Mouse (Mus musculus) limb, embryonic 11.5 days (tissue): ENCODE results near the gene Acp2. TPM values are rescaled to one million over a fixed set of nuclear protein-coding genes. Genes with fewer than 3 reads are reported as not detected.
"Not testable (repeated sequence)": the region's sequence is repeated elsewhere in the genome, so short reads cannot be mapped to it uniquely, and the experiment has no call there.

Experiments used
- ATAC-seq: fragments of 200-750 bp; cut with Nextera tagmentation; 2 replicates; pipeline ENCODE4 v1.8.0; 2017; ENCODE audit warnings: low read depth; ENCODE audit not compliant: insufficient number of reproducible peaks, low FRiP score, low TSS enrichment
- DNase-seq: peaks from one replicate; pipeline ENCODE4 v3.0.0-alpha.2; 2015; ENCODE audit warnings: low spot score
- H3K27ac ChIP-seq: fragments of 300-500 bp; sonication (generic); replicated peaks from 2 replicates; pipeline ENCODE4 v1.5.1; 2014; ENCODE audit warnings: low read depth, mild to moderate bottlenecking, low read length
- H3K27me3 ChIP-seq: fragments of 300-500 bp; sonication (generic); 2 replicates; pipeline ENCODE4 v1.6.1; 2014; ENCODE audit warnings: mild to moderate bottlenecking, low read length, mixed read lengths; ENCODE audit not compliant: control insufficient read depth, insufficient read depth
- H3K36me3 ChIP-seq: fragments of 300-500 bp; sonication (generic); 2 replicates; pipeline ENCODE4 v1.6.1; 2014; ENCODE audit warnings: mild to moderate bottlenecking, low read length, moderate library complexity, mixed read lengths; ENCODE audit not compliant: control insufficient read depth, insufficient read depth
- H3K4me1 ChIP-seq: fragments of 300-500 bp; sonication (generic); 2 replicates; pipeline ENCODE4 v1.6.1; 2014; ENCODE audit warnings: low read length, mixed read lengths; ENCODE audit not compliant: control insufficient read depth, insufficient read depth
- H3K4me2 ChIP-seq: fragments of 300-500 bp; sonication (generic); 2 replicates; pipeline ENCODE4 v1.6.1; 2014; ENCODE audit warnings: low read depth, mild to moderate bottlenecking, moderate library complexity; ENCODE audit not compliant: severe bottlenecking
- H3K4me3 ChIP-seq: fragments of 300-500 bp; sonication (generic); 2 replicates; pipeline ENCODE4 v1.5.1; 2014; ENCODE audit warnings: low read depth, low read length
- H3K9ac ChIP-seq: fragments of 300-500 bp; sonication (generic); 2 replicates; pipeline ENCODE4 v1.6.1; 2014; ENCODE audit warnings: mild to moderate bottlenecking, low read length
- H3K9me3 ChIP-seq: fragments of 300-500 bp; sonication (generic); 2 replicates; pipeline ENCODE4 v1.6.1; 2016; ENCODE audit warnings: low read length; ENCODE audit not compliant: control insufficient read depth
- WGBS: fragments of 180-500 bp; shearing (Covaris S2); extraction: QIAGEN DNeasy Blood & Tissue Kit; methylation state at CpG from one replicate; pipeline ENCODE4 v1.1.7; 2014; 5-methylcytosine and 5-hydroxymethylcytosine counted together
- polyA plus RNA-seq: library from polyadenylated mRNA; unstranded; fragments of >200 nt; fragmentation: Nextera tagmentation; extraction: Ambion mirVana; gene quantifications from 2 replicates; pipeline ENCODE4 v1.2.1, GENCODE M21; 2014

Acp2 gene
- polyA plus RNA-seq, 1 experiment from 2014 or later: 32.0 TPM

DNA sequence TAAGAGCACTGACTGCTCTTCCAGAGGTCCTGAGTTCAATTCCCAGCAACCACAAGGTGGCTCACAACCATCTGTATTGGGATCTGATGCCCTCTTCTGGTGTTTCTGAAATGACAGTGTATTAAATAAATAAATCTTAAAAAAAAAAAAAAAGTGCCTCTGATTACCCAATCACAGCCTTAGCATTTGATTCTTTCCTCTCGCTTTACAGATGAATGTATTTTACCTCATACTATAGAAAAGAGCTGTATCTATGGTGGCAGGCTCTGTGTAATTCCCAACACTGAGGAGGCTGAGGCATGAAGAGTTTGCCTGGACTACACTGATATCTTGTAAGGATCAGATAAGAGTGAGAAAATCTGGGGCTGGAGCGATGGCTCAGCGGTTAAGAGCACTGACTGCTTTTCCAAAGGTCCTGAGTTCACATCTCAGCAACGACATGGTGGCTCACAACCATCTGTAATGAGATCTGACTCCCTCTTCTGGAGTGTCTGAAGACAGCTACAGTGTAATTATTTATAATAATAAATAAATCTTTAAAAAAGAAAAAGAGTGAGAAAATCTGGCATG is 34.9 kb downstream of the Acp2 start:
- ATAC-seq: 0 out of 2 replicates have a peak, but pooled peaks have one; percentile 16
- Histone ChIP-seq H3K27ac (peak overlapping the region; percentile 79), H3K4me2 (peak overlapping the region; percentile 77; the same call in 1 of the 2 replicates), H3K4me3 (peak overlapping the region; percentile 52)
- H3K9me3 ChIP-seq, H3K9ac ChIP-seq, H3K36me3 ChIP-seq, DNase-seq, H3K27me3 ChIP-seq, H3K4me1 ChIP-seq: not testable (repeated sequence)
- WGBS: 36% methylated on average over 4 of the region's 4 CpGs

GRCm38 (mm10) chr2:91242547-91242946 is 39.9 kb downstream of the Acp2 start:
- ATAC-seq (no peak), DNase-seq (no peak)
- Histone ChIP-seq H3K36me3 (no peaks in the 10 kb centered on the region), H3K9me3 (no peaks in the 10 kb centered on the region), H3K4me2 (no peak overlapping the region), H3K9ac (no peak overlapping the region), H3K27ac (no peak overlapping the region), H3K27me3 (no peaks in the 10 kb centered on the region), H3K4me1 (no peaks in the 10 kb centered on the region), H3K4me3 (no peak overlapping the region)
- 75% methylated on average over 5 of the region's 5 CpGs for WGBS

GRCm38 (mm10) chr2:91243416-91243815 is 40.7 kb downstream of the Acp2 start:
- no peak overlapping the region for H3K27ac ChIP-seq
- no peak for DNase-seq

GRCm38 (mm10) chr2:91244557-91245228 is 42.0 kb downstream of the Acp2 start:
- no peak overlapping the region for H3K4me3 ChIP-seq
- no peaks in the 10 kb centered on the region for H3K36me3 ChIP-seq
- no peak overlapping the region for H3K27ac ChIP-seq
- ATAC-seq (no peak), DNase-seq (no peak)
- H3K27me3 ChIP-seq: no peaks in the 10 kb centered on the region
- 74% methylated on average over 5 of the region's 5 CpGs for WGBS
- no peak overlapping the region for H3K4me2 ChIP-seq
- no peaks in the 10 kb centered on the region for H3K4me1 ChIP-seq
- H3K9ac ChIP-seq: no peak overlapping the region
- no peaks in the 10 kb centered on the region for H3K9me3 ChIP-seq

More at GRCm38 (mm10) chr2:91243416-91243815, 40.7 kb downstream of the Acp2 start:
- Histone ChIP-seq H3K4me2 (no peak overlapping the region), H3K9me3 (no peaks in the 10 kb centered on the region), H3K4me3 (no peak overlapping the region), H3K27me3 (no peaks in the 10 kb centered on the region), H3K4me1 (no peaks in the 10 kb centered on the region), H3K36me3 (no peaks in the 10 kb centered on the region), H3K9ac (no peak overlapping the region)
- no peak for ATAC-seq
- WGBS: 75% methylated on average over 3 of the region's 3 CpGs

GRCm38 (mm10) chr2:91248366-91248765 is 45.7 kb downstream of the Acp2 start:
- Histone ChIP-seq H3K36me3 (no peaks in the 10 kb centered on the region), H3K27me3 (no peaks in the 10 kb centered on the region), H3K4me3 (no peak overlapping the region), H3K4me1 (no peaks in the 10 kb centered on the region), H3K4me2 (no peak overlapping the region), H3K27ac (no peak overlapping the region), H3K9me3 (no peaks in the 10 kb centered on the region), H3K9ac (no peak overlapping the region)
- ATAC-seq (no peak), DNase-seq (no peak)
- 87% methylated on average over 4 of the region's 4 CpGs for WGBS

- WGBS: 63% methylated on average over 4 of the region's 4 CpGs
Observed at GRCm38 (mm10) chr2:91252001-91252400, 49.3 kb downstream of the Acp2 start.

GRCm38 (mm10) chr2:91252512-91252911 is 49.8 kb downstream of the Acp2 start:
- no peak overlapping the region for H3K9ac ChIP-seq
- H3K27ac ChIP-seq: no peak overlapping the region
- H3K4me3 ChIP-seq: no peak overlapping the region
- no peaks in the 10 kb centered on the region for H3K36me3 ChIP-seq
- peaks cover 10% of the 10 kb centered on the region for H3K27me3 ChIP-seq
- WGBS: 58% methylated on average over 4 of the region's 4 CpGs
- H3K4me1 ChIP-seq: peaks cover 17% of the 10 kb centered on the region
- H3K4me2 ChIP-seq: no peak overlapping the region
- no peaks in the 10 kb centered on the region for H3K9me3 ChIP-seq
- no peak for ATAC-seq
- no peak for DNase-seq

More at GRCm38 (mm10) chr2:91252001-91252400, 49.3 kb downstream of the Acp2 start:
- peaks cover 10% of the 10 kb centered on the region for H3K27me3 ChIP-seq
- H3K4me1 ChIP-seq: peaks cover 16% of the 10 kb centered on the region
- no peak overlapping the region for H3K4me2 ChIP-seq
- H3K9me3 ChIP-seq: no peaks in the 10 kb centered on the region
- H3K27ac ChIP-seq: no peak overlapping the region
- no peaks in the 10 kb centered on the region for H3K36me3 ChIP-seq
- H3K4me3 ChIP-seq: no peak overlapping the region
- ATAC-seq (no peak), DNase-seq (no peak)
- no peak overlapping the region for H3K9ac ChIP-seq

- no peak overlapping the region for H3K4me3 ChIP-seq
- peaks cover 27% of the 10 kb centered on the region for H3K4me1 ChIP-seq
- 11% methylated on average over 8 of the region's 8 CpGs for WGBS
- H3K27ac ChIP-seq: no peak overlapping the region
- no peaks in the 10 kb centered on the region for H3K9me3 ChIP-seq
- no peak for ATAC-seq
- peak overlapping the region; percentile 95 for H3K4me2 ChIP-seq
- no peaks in the 10 kb centered on the region for H3K36me3 ChIP-seq
- no peak for DNase-seq
- H3K9ac ChIP-seq: no peak overlapping the region
- H3K27me3 ChIP-seq: peaks cover 10% of the 10 kb centered on the region
Observed at GRCm38 (mm10) chr2:91254725-91255380, 52.2 kb downstream of the Acp2 start.
